Mouse (Mus musculus) stomach, embryonic 15.5 days (tissue): ENCODE results near the gene Togaram2. TPM values are rescaled to one million over a fixed set of nuclear protein-coding genes. Genes with fewer than 3 reads are reported as not detected.

Experiments
- ATAC-seq: fragments of 200-750 bp; cut with Nextera tagmentation; 2 replicates; pipeline ENCODE4 v1.8.0; 2017; ENCODE audit warnings: low read depth, moderate number of reproducible peaks, moderate TSS enrichment; ENCODE audit not compliant: insufficient read depth, low FRiP score
- H3K27ac ChIP-seq: fragments of 300-500 bp; sonication (generic); 2 replicates; pipeline ENCODE4 v1.5.1; 2015; ENCODE audit warnings: mild to moderate bottlenecking, inconsistent platforms
- H3K27me3 ChIP-seq: fragments of 300-500 bp; sonication (generic); replicated peaks from 2 replicates; pipeline ENCODE4 v1.6.1; 2015; ENCODE audit warnings: inconsistent platforms
- H3K36me3 ChIP-seq: fragments of 300-500 bp; sonication (generic); 2 replicates; pipeline ENCODE4 v1.6.1; 2015; ENCODE audit warnings: inconsistent platforms
- H3K4me1 ChIP-seq: fragments of 300-500 bp; sonication (generic); 2 replicates; pipeline ENCODE4 v1.6.1; 2015; ENCODE audit warnings: inconsistent platforms
- H3K4me2 ChIP-seq: fragments of 300-500 bp; sonication (generic); 2 replicates; pipeline ENCODE4 v1.6.1; 2015; ENCODE audit warnings: mild to moderate bottlenecking, inconsistent platforms
- H3K4me3 ChIP-seq: fragments of 300-500 bp; sonication (generic); replicated peaks from 2 replicates; pipeline ENCODE4 v1.5.1; 2015; ENCODE audit warnings: inconsistent platforms
- H3K9ac ChIP-seq: fragments of 300-500 bp; sonication (generic); 2 replicates; pipeline ENCODE4 v1.6.1; 2015; ENCODE audit warnings: inconsistent platforms
- H3K9me3 ChIP-seq: fragments of 300-500 bp; sonication (generic); 2 replicates; pipeline ENCODE4 v1.6.1; 2016; ENCODE audit warnings: inconsistent platforms
- WGBS: fragments of 180-500 bp; shearing (Covaris S2); methylation state at CpG from one replicate; pipeline ENCODE4 v1.1.7; 2015; 5-methylcytosine and 5-hydroxymethylcytosine counted together
- polyA plus RNA-seq: library from polyadenylated mRNA; unstranded; fragments of >200 nt; fragmentation: Nextera tagmentation; extraction: Ambion mirVana; gene quantifications from 2 replicates; pipeline ENCODE4 v1.2.1, GENCODE M21; 2015

Togaram2 gene
- polyA plus RNA-seq, 1 experiment from 2014 or later: 0.39 TPM

- Histone ChIP-seq H3K4me1 (no peaks in the 10 kb centered on the region), H3K9me3 (no peaks in the 10 kb centered on the region), H3K4me2 (no peak overlapping the region), H3K9ac (no peak overlapping the region), H3K27me3 (no peaks in the 10 kb centered on the region), H3K4me3 (no peak overlapping the region), H3K27ac (no peak overlapping the region), H3K36me3 (no peaks in the 10 kb centered on the region)
- ATAC-seq: peak; percentile 19; the same call in 1 of the 2 replicates
- 53% methylated on average over 1 of the region's 1 CpGs for WGBS
Measured at GRCm38 (mm10) chr17:71705113-71705512, 32.1 kb downstream of the Togaram2 start.

DNA sequence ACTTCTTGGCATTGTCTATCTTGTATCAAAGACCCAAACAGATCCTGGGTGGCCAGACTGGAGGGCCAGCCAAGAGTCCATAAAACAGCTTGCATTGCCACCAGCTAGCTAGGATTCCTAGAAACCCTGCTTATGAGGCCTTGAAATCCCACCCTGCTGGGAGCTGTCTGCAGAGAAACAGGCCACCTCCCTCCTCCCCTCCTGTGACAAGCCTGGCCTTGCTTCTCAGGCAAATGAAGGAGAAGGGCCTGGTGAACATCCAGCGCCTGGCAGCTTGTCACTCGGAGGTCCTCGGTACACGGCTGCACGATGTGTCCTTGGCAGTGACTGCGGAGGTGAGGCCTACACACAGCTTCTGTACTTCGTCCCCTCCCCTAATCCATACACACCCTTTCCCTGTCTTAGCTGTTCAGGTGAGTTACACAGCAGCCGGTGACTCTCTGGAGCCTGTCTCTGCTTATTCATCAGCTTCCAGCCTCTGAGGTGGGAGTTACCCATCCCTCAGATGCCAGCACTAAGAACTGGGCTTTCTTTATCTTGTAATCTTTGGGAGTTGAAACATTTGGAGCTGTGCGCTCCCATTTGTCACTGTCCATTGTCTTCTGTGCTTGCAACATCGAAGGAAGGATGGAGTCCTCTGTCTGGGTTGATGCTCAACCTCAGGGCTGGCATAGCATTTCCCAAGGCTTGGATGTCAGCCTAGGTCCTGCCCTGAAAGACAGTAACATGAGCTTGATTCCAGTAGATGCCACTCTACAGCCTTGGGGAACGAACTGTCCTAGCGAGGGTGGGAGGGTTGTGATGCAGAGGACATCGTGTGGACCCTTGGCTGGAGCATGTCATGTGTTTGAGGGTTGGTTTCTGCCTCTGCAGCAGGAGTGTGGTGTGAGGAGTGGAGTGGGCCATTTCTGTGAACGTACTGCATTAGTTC is 32.8 kb downstream of the Togaram2 start:
- H3K27ac ChIP-seq: no peak overlapping the region
- no peak overlapping the region for H3K4me2 ChIP-seq
- WGBS: 72% methylated on average over 14 of the region's 14 CpGs
- H3K4me1 ChIP-seq: no peaks in the 10 kb centered on the region
- peak; percentile 44; the same call in 1 of the 2 replicates for ATAC-seq
- H3K36me3 ChIP-seq: no peaks in the 10 kb centered on the region
- H3K4me3 ChIP-seq: no peak overlapping the region
- H3K27me3 ChIP-seq: no peaks in the 10 kb centered on the region
- no peak overlapping the region for H3K9ac ChIP-seq
- H3K9me3 ChIP-seq: no peaks in the 10 kb centered on the region

DNA sequence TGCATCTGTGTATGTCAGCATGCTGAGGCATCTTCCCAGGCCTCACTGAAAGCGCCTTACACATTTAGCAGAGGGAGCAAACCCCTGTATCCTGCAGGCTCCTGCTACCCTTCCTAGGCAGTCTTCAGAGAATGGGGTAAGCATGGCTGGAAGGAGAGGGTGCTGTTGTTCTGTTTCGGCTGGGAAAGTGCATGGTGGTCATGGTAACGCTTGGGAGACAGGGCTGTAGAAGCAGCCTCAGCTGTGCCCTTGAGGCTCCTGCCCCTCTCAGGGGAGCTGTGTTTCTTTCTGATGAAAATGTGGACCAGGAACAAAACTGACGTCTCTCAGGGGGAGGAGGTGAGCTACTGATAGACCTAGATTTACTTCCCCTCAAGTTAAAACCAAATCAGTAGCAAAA is 34.7 kb downstream of the Togaram2 start:
- Histone ChIP-seq H3K4me2 (no peak overlapping the region), H3K27ac (no peak overlapping the region), H3K36me3 (no peaks in the 10 kb centered on the region), H3K4me1 (no peaks in the 10 kb centered on the region), H3K9me3 (no peaks in the 10 kb centered on the region), H3K9ac (no peak overlapping the region), H3K27me3 (no peaks in the 10 kb centered on the region), H3K4me3 (no peak overlapping the region)
- ATAC-seq: no peak
- WGBS: 57% methylated on average over 4 of the region's 4 CpGs

DNA sequence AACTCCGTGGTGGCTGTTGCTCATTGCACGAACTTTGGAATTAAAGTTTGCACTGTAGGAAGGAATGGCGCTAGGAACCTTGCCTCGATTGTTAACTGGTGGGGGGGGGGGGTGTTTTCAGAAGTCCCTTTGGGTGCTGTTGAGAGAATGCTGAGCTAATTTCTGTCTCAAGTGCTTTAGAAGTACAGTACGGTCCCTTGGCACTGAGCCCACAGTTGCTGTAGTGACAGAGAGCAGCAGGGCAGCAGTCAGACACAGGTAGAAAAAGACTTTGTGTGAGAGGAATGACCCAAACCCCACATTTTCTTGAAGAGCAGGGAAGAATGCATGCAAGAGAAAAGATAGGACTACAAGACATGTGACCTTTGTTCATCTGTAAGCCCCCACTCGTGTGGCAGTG is 39.2 kb downstream of the Togaram2 start:
- no peak overlapping the region for H3K4me3 ChIP-seq
- no peak overlapping the region for H3K4me2 ChIP-seq
- H3K4me1 ChIP-seq: no peaks in the 10 kb centered on the region
- no peak for ATAC-seq
- WGBS: 73% methylated on average over 6 of the region's 6 CpGs
- no peaks in the 10 kb centered on the region for H3K36me3 ChIP-seq
- H3K9ac ChIP-seq: no peak overlapping the region
- H3K27ac ChIP-seq: no peak overlapping the region
- H3K27me3 ChIP-seq: no peaks in the 10 kb centered on the region
- H3K9me3 ChIP-seq: no peaks in the 10 kb centered on the region

- no peak for ATAC-seq
- no peaks in the 10 kb centered on the region for H3K4me1 ChIP-seq
- WGBS: 70% methylated on average over 3 of the region's 3 CpGs
- H3K4me2 ChIP-seq: no peak overlapping the region
- no peaks in the 10 kb centered on the region for H3K9me3 ChIP-seq
- no peak overlapping the region for H3K27ac ChIP-seq
- no peak overlapping the region for H3K4me3 ChIP-seq
- no peaks in the 10 kb centered on the region for H3K36me3 ChIP-seq
- no peak overlapping the region for H3K9ac ChIP-seq
- no peaks in the 10 kb centered on the region for H3K27me3 ChIP-seq
Measured at GRCm38 (mm10) chr17:71715034-71715433, 42.0 kb downstream of the Togaram2 start.

GRCm38 (mm10) chr17:71717881-71718625 is 45.0 kb downstream of the Togaram2 start:
- ATAC-seq: no peak
- no peaks in the 10 kb centered on the region for H3K27me3 ChIP-seq
- no peak overlapping the region for H3K9ac ChIP-seq
- no peaks in the 10 kb centered on the region for H3K36me3 ChIP-seq
- no peak overlapping the region for H3K4me2 ChIP-seq
- 87% methylated on average over 8 of the region's 8 CpGs for WGBS
- H3K4me3 ChIP-seq: no peak overlapping the region
- no peaks in the 10 kb centered on the region for H3K9me3 ChIP-seq
- H3K27ac ChIP-seq: no peak overlapping the region
- H3K4me1 ChIP-seq: no peaks in the 10 kb centered on the region

GRCm38 (mm10) chr17:71720434-71720833 is 47.4 kb downstream of the Togaram2 start:
- H3K4me3 ChIP-seq: no peak overlapping the region
- no peaks in the 10 kb centered on the region for H3K9me3 ChIP-seq
- H3K4me1 ChIP-seq: no peaks in the 10 kb centered on the region
- no peak overlapping the region for H3K4me2 ChIP-seq
- H3K9ac ChIP-seq: no peak overlapping the region
- H3K27ac ChIP-seq: no peak overlapping the region
- no peaks in the 10 kb centered on the region for H3K27me3 ChIP-seq
- no peak for ATAC-seq
- H3K36me3 ChIP-seq: no peaks in the 10 kb centered on the region

- ATAC-seq: no peak
- Histone ChIP-seq H3K36me3 (no peaks in the 10 kb centered on the region), H3K4me3 (no peak overlapping the region), H3K4me1 (no peaks in the 10 kb centered on the region), H3K9ac (no peak overlapping the region), H3K27ac (no peak overlapping the region), H3K27me3 (no peaks in the 10 kb centered on the region), H3K9me3 (no peaks in the 10 kb centered on the region), H3K4me2 (no peak overlapping the region)
- WGBS: 56% methylated on average over 3 of the region's 3 CpGs
Measured at GRCm38 (mm10) chr17:71721019-71721418, 48.0 kb downstream of the Togaram2 start.

DNA sequence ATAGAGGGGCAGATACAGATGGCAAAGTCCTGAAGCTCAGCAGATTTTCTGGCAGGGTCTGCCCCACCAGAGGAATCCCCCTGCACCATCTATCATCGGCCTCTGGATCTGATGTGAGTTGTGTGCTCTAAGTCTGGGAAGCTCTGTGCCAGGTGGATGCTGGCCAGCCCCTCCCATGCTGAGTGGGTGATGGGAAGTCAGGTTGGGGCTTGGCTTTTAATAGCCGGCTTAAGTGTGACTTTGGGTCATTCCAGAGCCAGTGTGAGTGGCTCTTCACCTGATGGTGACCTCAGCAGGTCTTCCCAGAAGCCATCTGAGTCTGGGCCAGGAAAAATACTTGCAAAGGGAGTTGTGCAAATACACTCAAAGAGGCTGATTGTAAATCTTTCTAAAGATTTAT is 57.6 kb downstream of the Togaram2 start:
- no peaks in the 10 kb centered on the region for H3K27me3 ChIP-seq
- no peaks in the 10 kb centered on the region for H3K36me3 ChIP-seq
- ATAC-seq: no peak
- WGBS: 41% methylated on average over 2 of the region's 2 CpGs
- H3K4me2 ChIP-seq: no peak overlapping the region
- no peak overlapping the region for H3K27ac ChIP-seq
- no peaks in the 10 kb centered on the region for H3K9me3 ChIP-seq
- H3K9ac ChIP-seq: no peak overlapping the region
- no peak overlapping the region for H3K4me3 ChIP-seq
- no peaks in the 10 kb centered on the region for H3K4me1 ChIP-seq

DNA sequence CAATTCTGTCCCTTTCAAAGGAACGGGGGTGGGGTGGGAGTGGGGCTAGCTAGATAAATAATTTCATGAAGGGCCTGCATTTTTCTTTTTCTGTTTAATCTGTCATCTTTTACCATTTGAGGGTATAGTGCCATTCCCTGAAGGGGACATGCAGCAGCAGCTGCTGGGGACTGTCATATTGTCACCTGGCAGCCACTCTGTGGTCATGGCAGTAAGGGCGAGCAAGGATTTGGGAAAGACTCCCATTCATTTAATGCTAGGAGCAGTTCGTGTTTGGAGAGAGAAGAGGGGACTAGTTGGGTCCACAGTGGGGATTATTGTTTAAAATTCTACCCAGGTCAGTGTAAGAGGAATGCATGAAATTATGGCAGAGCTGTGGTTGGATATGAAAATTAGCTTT is 63.4 kb downstream of the Togaram2 start:
- Histone ChIP-seq H3K27ac (no peak overlapping the region), H3K4me1 (no peaks in the 10 kb centered on the region), H3K9ac (no peak overlapping the region), H3K9me3 (no peaks in the 10 kb centered on the region), H3K4me3 (no peak overlapping the region), H3K4me2 (no peak overlapping the region), H3K36me3 (no peaks in the 10 kb centered on the region), H3K27me3 (no peaks in the 10 kb centered on the region)
- 50% methylated on average over 3 of the region's 3 CpGs for WGBS
- ATAC-seq: no peak

GRCm38 (mm10) chr17:71742156-71742555 is 69.1 kb downstream of the Togaram2 start:
- Histone ChIP-seq H3K9me3 (no peaks in the 10 kb centered on the region), H3K4me3 (no peak overlapping the region), H3K27ac (no peak overlapping the region), H3K4me2 (no peak overlapping the region), H3K27me3 (no peaks in the 10 kb centered on the region), H3K4me1 (0 out of 2 replicates have a peak, but pooled peaks cover 4% of the 10 kb centered on the region), H3K36me3 (no peaks in the 10 kb centered on the region), H3K9ac (no peak overlapping the region)
- 66% methylated on average over 3 of the region's 3 CpGs for WGBS
- ATAC-seq: no peak

GRCm38 (mm10) chr17:71742935-71743334 is 69.9 kb downstream of the Togaram2 start:
- no peak for ATAC-seq
- Histone ChIP-seq H3K4me3 (no peak overlapping the region), H3K36me3 (no peaks in the 10 kb centered on the region), H3K27me3 (no peaks in the 10 kb centered on the region), H3K9ac (no peak overlapping the region), H3K4me1 (0 out of 2 replicates have a peak, but pooled peaks cover 4% of the 10 kb centered on the region), H3K27ac (no peak overlapping the region), H3K9me3 (no peaks in the 10 kb centered on the region), H3K4me2 (no peak overlapping the region)
- 32% methylated on average over 5 of the region's 5 CpGs for WGBS
